Mouse (Mus musculus) E14TG2a.4 (cell line): Measurements from ENCODE around the gene Cars2.

Experiments used
- CTCF ChIP-seq: conservative IDR thresholded peaks from 2 replicates; pipeline ENCODE4 v1.5.1; 2014; ENCODE audit warnings: low read length
- NANOG ChIP-seq: IDR thresholded peaks from 2 replicates; pipeline ENCODE4 v1.6.1; 2014; ENCODE audit warnings: borderline replicate concordance, low read length, mixed read lengths

DNA sequence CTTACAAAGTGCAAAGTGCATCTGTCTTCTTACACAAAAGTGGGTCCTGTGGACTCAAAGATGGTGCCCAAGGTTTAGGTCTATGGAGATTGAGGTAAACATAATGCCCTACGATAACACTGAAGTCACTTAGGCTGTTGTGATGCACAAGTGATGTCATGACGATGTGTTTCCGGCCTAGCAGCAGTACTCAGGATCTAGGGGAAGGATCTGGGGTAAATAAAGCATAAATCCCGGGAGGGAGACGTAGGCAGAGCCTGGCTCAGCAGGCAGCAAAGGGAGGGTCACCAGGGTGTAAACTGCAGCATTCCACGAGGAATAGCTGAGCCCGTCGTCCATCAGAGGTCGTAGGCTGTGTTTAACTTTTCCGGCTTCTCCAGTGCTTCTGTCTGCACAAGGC, 41.7 kb downstream of the Cars2 start:
- TF ChIP-seq CTCF (no peak), NANOG (no peak)
